Mouse (Mus musculus) right cerebral cortex, postnatal 36 days (tissue): ENCODE measurements around the gene Gm49027.

Experiments
- DNase-seq, 2 experiments: peaks; one replicate each; pipeline ENCODE4 v3.0.0; 2022; ENCODE audit warnings: low spot score in 2 of 2, mixed read lengths in 1 of 2

Gene Gm49027

GRCm38 (mm10) chr5:123501973-123502372 lies 23.3 kb downstream of the Gm49027 start:
- no peak for DNase-seq

DNA sequence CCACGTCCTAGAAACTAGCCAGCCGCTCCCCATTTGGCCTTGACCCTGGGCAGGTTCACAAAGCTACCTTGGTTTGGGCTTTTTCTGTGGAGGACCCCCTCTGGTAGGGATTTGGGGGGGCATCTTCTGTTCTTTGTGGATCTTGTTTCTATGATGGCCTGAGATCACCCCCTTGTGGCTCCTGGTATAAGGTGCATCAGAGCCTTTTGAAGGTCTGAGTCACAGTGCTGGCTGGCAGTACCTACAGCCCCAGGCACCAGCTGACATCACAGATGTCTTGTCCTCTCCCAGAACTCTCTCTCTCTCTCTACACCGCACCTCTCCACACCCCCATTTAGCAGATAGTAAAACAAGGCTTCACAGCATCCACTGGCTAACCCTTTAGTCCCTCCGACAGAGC lies 25.6 kb downstream of the Gm49027 start:
- DNase-seq, result peak; percentile 25 to 39

- DNase-seq, result no peak
These were observed 35.4 kb downstream of the Gm49027 start for GRCm38 (mm10) chr5:123489935-123490334.

DNA sequence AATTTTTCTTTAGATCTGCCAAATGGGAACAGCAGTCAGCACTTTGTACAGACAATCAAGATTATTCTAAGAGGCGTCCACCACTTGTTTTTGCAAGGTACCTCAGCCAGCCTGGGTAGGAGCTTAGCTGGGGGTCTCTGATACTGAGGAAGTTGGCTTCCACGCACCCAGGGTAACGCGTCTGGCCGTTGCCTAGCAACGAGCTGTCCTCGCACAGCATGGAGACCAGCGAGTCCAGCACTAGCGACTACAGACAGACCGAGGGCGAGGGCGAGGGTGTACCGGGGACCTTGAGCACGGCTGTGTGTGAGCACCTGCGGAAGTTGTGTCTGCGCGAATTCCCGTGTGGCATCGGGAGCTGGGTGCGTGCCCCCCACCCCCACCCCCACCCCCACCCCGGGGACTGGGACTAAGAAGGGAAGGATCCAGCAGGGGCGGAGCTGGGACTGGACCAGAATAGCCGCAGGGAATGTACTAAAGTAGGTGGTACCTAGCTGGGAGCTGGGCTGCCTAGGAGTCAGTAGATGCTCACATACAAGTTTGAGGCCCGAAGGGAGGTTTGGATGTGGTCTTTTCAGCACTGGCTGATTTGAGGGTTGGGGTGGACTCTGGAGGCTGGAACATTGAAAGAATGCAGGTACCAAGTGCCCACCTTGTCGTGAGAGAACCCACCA lies 36.0 kb downstream of the Gm49027 start, which contains the start of the genes Lrrc43 and Il31:
Lrrc43 (plus strand) TSS at position 194 of the 674 bp plus-strand sequence.
Il31 (minus strand) TSS at position 378 of the 674 bp plus-strand sequence.
- DNase-seq, result no peak

- DNase-seq, result no peak
These were observed 37.5 kb downstream of the Gm49027 start for GRCm38 (mm10) chr5:123487659-123488395.

- no peak for DNase-seq
These were observed 51.5 kb downstream of the Gm49027 start for GRCm38 (mm10) chr5:123473817-123474216.

DNA sequence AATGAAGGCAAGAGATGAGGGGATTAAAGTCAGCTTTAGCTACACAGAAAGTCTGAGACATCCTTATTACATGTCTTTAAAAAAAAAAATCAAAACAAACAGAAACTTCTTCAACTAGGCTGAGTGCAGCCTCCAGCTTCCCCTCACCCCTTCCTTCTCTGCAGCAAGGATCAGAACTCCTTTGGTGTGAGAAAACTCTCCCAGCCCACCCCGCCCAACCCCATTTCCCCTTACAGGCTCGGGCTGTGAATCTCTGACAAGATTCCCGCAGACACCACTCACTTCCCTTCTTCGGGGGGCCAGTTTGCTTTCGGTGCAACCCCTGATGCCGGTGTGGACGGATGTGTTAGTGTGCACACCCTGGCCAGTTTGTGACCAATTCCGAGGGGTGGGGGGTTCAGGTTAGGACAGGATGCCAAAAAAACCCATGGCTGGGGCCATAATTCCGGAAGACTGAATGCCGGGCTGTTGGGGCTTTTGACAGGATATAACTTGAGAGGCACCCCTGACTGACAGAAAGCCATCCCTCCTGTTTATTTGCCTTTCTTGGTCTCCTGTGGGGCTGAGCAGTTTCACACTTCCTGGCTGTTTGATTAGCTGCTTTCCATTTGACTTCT lies 54.4 kb downstream of the Gm49027 start:
- no peak for DNase-seq

DNA sequence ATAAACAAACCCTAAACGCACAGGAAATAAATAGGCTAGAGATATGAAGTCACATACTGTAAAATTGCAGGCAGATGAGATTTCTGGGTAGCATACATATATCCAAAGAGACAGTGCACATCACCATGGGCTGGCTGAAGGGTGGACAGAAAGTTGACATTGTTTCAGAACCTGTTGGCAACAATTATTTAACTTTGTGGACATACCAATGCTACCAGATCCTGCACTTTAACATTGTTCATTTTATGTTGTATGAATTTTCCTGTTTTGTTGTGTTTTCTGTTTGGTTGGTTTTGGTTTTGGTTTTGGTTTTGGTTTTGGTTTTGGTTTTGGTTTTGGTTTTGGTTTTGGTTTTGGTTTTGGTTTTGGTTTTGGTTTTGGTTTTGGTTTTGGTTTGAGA lies 60.6 kb downstream of the Gm49027 start:
- no peak for DNase-seq
